Mouse (Mus musculus) small intestine, adult 2 months (tissue): ENCODE results near the gene Nr4a2.
A peak's percentile ranks its signal among the peaks of the same experiment; 100 is the strongest.

Source experiments
- CTCF ChIP-seq: fragments of 200-500 bp; IDR thresholded peaks from 2 replicates; pipeline ENCODE4 v1.5.1; 2012; ENCODE audit warnings: low read depth, mild to moderate bottlenecking, control low read depth, inconsistent platforms, low read length, moderate library complexity, mixed read lengths; ENCODE audit not compliant: insufficient replicate concordance, insufficient read length; ENCODE audit errors: extremely low read depth
- POLR2A ChIP-seq: fragments of 200-500 bp; IDR thresholded peaks from 2 replicates; pipeline ENCODE4 v1.6.1; 2012; ENCODE audit warnings: low read depth, mild to moderate bottlenecking, control low read depth, inconsistent platforms, low read length, moderate library complexity

- no peak for TF ChIP-seq CTCF
- TF ChIP-seq POLR2A, result peak; percentile 23; the same call in 1 of the 2 replicates
Measured at GRCm38 (mm10) chr2:57123991-57124840, at the start of gene Nr4a2.
